Mouse (Mus musculus) kidney, embryonic 16.5 days (tissue): ENCODE data around the gene Lcmt2. TPM values are rescaled to one million over a fixed set of nuclear protein-coding genes. Genes with fewer than 3 reads are reported as not detected.
A peak's percentile ranks its signal among the peaks of the same experiment; 100 is the strongest.
"Not testable (repeated sequence)": the region's sequence is repeated elsewhere in the genome, so short reads cannot be mapped to it uniquely, and the experiment has no call there.

ENCODE experiments used
- ATAC-seq: fragments of 200-750 bp; cut with Nextera tagmentation; 2 replicates; pipeline ENCODE4 v1.8.0; 2017; ENCODE audit warnings: moderate TSS enrichment; ENCODE audit not compliant: low FRiP score, low TSS enrichment
- H3K27ac ChIP-seq: fragments of 300-500 bp; sonication (generic); 2 replicates; pipeline ENCODE4 v1.5.1; 2014; ENCODE audit warnings: low read length
- H3K27me3 ChIP-seq: fragments of 300-500 bp; sonication (generic); 2 replicates; pipeline ENCODE4 v1.6.1; 2014; ENCODE audit warnings: low read length, control low read depth, mixed read lengths; ENCODE audit not compliant: insufficient read depth
- H3K36me3 ChIP-seq: fragments of 300-500 bp; sonication (generic); 2 replicates; pipeline ENCODE4 v1.6.1; 2014; ENCODE audit warnings: low read length, control low read depth, mixed read lengths; ENCODE audit not compliant: insufficient read depth
- H3K4me1 ChIP-seq: fragments of 300-500 bp; sonication (generic); 2 replicates; pipeline ENCODE4 v1.6.1; 2014; ENCODE audit warnings: low read length, control low read depth, mixed read lengths; ENCODE audit not compliant: insufficient read depth
- H3K4me2 ChIP-seq: fragments of 300-500 bp; sonication (generic); replicated peaks from 2 replicates; pipeline ENCODE4 v1.6.1; 2014; ENCODE audit warnings: low read depth, low read length
- H3K4me3 ChIP-seq: fragments of 300-500 bp; sonication (generic); 2 replicates; pipeline ENCODE4 v1.5.1; 2014; ENCODE audit warnings: mild to moderate bottlenecking, low read length
- H3K9ac ChIP-seq: fragments of 300-500 bp; sonication (generic); replicated peaks from 2 replicates; pipeline ENCODE4 v1.6.1; 2014; ENCODE audit warnings: low read length
- H3K9me3 ChIP-seq: fragments of 300-500 bp; sonication (generic); 2 replicates; pipeline ENCODE4 v1.6.1; 2016; ENCODE audit warnings: low read length, control low read depth
- WGBS: fragments of 180-500 bp; shearing (Covaris S2); extraction: QIAGEN DNeasy Blood & Tissue Kit; methylation state at CpG from one replicate; pipeline ENCODE4 v1.1.7; 2014; 5-methylcytosine and 5-hydroxymethylcytosine counted together
- polyA plus RNA-seq: library from polyadenylated mRNA; unstranded; fragments of >200 nt; fragmentation: Nextera tagmentation; extraction: Ambion mirVana; gene quantifications from 2 replicates; pipeline ENCODE4 v1.2.1, GENCODE M21; 2015

The Lcmt2 gene
- polyA plus RNA-seq, 1 experiment from 2014 or later: 28.4 TPM

- not testable (repeated sequence) for H3K9me3 ChIP-seq, H3K4me2 ChIP-seq, H3K27ac ChIP-seq, H3K9ac ChIP-seq, H3K27me3 ChIP-seq, H3K4me1 ChIP-seq, H3K36me3 ChIP-seq, ATAC-seq, H3K4me3 ChIP-seq
- WGBS: 94% methylated on average over 5 of the region's 5 CpGs
Measured at GRCm38 (mm10) chr2:121126302-121126701, 14.2 kb downstream of the Lcmt2 start.

GRCm38 (mm10) chr2:121119260-121119659 lies 21.2 kb downstream of the Lcmt2 start:
- Histone ChIP-seq H3K4me1 (no peaks in the 10 kb centered on the region), H3K27me3 (peaks cover 3% of the 10 kb centered on the region; the same call in 1 of the 2 replicates), H3K9me3 (no peaks in the 10 kb centered on the region), H3K9ac (no peak overlapping the region), H3K36me3 (no peaks in the 10 kb centered on the region), H3K4me3 (no peak overlapping the region), H3K4me2 (no peak overlapping the region), H3K27ac (no peak overlapping the region)
- ATAC-seq: no peak
- WGBS: 85% methylated on average over 3 of the region's 3 CpGs

GRCm38 (mm10) chr2:121115418-121115817 lies 25.0 kb downstream of the Lcmt2 start:
- 63% methylated on average over 2 of the region's 2 CpGs for WGBS
- peak; percentile 51 for ATAC-seq
- Histone ChIP-seq H3K27ac (no peak overlapping the region; the same call in 1 of the 2 replicates), H3K9ac (no peak overlapping the region), H3K9me3 (no peaks in the 10 kb centered on the region), H3K4me1 (no peaks in the 10 kb centered on the region), H3K36me3 (no peaks in the 10 kb centered on the region), H3K4me3 (no peak overlapping the region), H3K27me3 (peaks cover 3% of the 10 kb centered on the region; the same call in 1 of the 2 replicates), H3K4me2 (no peak overlapping the region)

- no peaks in the 10 kb centered on the region for H3K36me3 ChIP-seq
- no peak within 1 kb of the TSS for H3K9ac ChIP-seq
- H3K9me3 ChIP-seq: no peaks in the 10 kb centered on the region
- H3K27ac ChIP-seq: no peak within 1 kb of the TSS
- H3K4me2 ChIP-seq: no peak within 1 kb of the TSS
- H3K27me3 ChIP-seq: no peaks in the 10 kb centered on the region
- H3K4me1 ChIP-seq: no peaks in the 10 kb centered on the region
- H3K4me3 ChIP-seq: no peak within 1 kb of the TSS
- no peak for ATAC-seq
- 84% methylated on average over 4 of the region's 4 CpGs for WGBS
Measured at GRCm38 (mm10) chr2:121109695-121110094, 30.8 kb downstream of the Lcmt2 start, which contains the start of gene Tgm7. Gene Tgm7 (minus strand): TSS chr2:121109795.

GRCm38 (mm10) chr2:121105940-121106339 lies 34.5 kb downstream of the Lcmt2 start:
- Histone ChIP-seq H3K27me3 (no peaks in the 10 kb centered on the region), H3K36me3 (no peaks in the 10 kb centered on the region), H3K27ac (no peak overlapping the region), H3K4me1 (no peaks in the 10 kb centered on the region), H3K4me2 (no peak overlapping the region), H3K9me3 (no peaks in the 10 kb centered on the region), H3K4me3 (no peak overlapping the region), H3K9ac (no peak overlapping the region)
- 0 out of 2 replicates have a peak, but pooled peaks have one; percentile 23 for ATAC-seq

GRCm38 (mm10) chr2:121102051-121102450 lies 38.4 kb downstream of the Lcmt2 start:
- Histone ChIP-seq H3K4me3 (no peak overlapping the region), H3K9me3 (no peaks in the 10 kb centered on the region), H3K9ac (no peak overlapping the region), H3K4me1 (no peaks in the 10 kb centered on the region), H3K4me2 (no peak overlapping the region), H3K36me3 (no peaks in the 10 kb centered on the region), H3K27me3 (no peaks in the 10 kb centered on the region), H3K27ac (no peak overlapping the region)
- WGBS: 20% methylated on average over 9 of the region's 9 CpGs
- peak; percentile 71 for ATAC-seq

- no peak overlapping the region for H3K4me3 ChIP-seq
- H3K4me2 ChIP-seq: no peak overlapping the region
- H3K9me3 ChIP-seq: no peaks in the 10 kb centered on the region
- 58% methylated on average over 4 of the region's 4 CpGs for WGBS
- H3K4me1 ChIP-seq: peaks cover 11% of the 10 kb centered on the region; the same call in 1 of the 2 replicates
- no peak for ATAC-seq
- H3K9ac ChIP-seq: no peak overlapping the region
- no peaks in the 10 kb centered on the region for H3K36me3 ChIP-seq
- no peak overlapping the region for H3K27ac ChIP-seq
- no peaks in the 10 kb centered on the region for H3K27me3 ChIP-seq
Measured at GRCm38 (mm10) chr2:121089751-121090150, 50.7 kb downstream of the Lcmt2 start.

GRCm38 (mm10) chr2:121088507-121088906 lies 51.9 kb downstream of the Lcmt2 start:
- ATAC-seq: no peak
- Histone ChIP-seq H3K36me3 (no peaks in the 10 kb centered on the region), H3K4me2 (no peak overlapping the region), H3K4me3 (no peak overlapping the region), H3K27ac (no peak overlapping the region), H3K9me3 (no peaks in the 10 kb centered on the region), H3K9ac (no peak overlapping the region), H3K27me3 (no peaks in the 10 kb centered on the region), H3K4me1 (peaks cover 11% of the 10 kb centered on the region; the same call in 1 of the 2 replicates)
- 93% methylated on average over 3 of the region's 3 CpGs for WGBS

GRCm38 (mm10) chr2:121085480-121086185 lies 54.8 kb downstream of the Lcmt2 start, which contains the start of gene Tgm5:
Gene Tgm5 (minus strand): TSS chr2:121085841.
- H3K9me3 ChIP-seq: no peaks in the 10 kb centered on the region
- no peaks in the 10 kb centered on the region for H3K27me3 ChIP-seq
- peak within 1 kb of the TSS; percentile 56 for H3K27ac ChIP-seq
- 30% methylated on average over 6 of the region's 6 CpGs for WGBS
- peaks cover 11% of the 10 kb centered on the region; the same call in 1 of the 2 replicates for H3K4me1 ChIP-seq
- H3K4me2 ChIP-seq: peak within 1 kb of the TSS; percentile 21; the same call in 1 of the 2 replicates
- H3K9ac ChIP-seq: 0 out of 2 replicates have a peak within 1 kb of the TSS, but pooled peaks have one; percentile 26
- no peak within 1 kb of the TSS for H3K4me3 ChIP-seq
- ATAC-seq: peak; percentile 54
- no peaks in the 10 kb centered on the region for H3K36me3 ChIP-seq

GRCm38 (mm10) chr2:121082626-121083025 lies 57.8 kb downstream of the Lcmt2 start:
- Histone ChIP-seq H3K27ac (no peak overlapping the region), H3K4me1 (peaks cover 11% of the 10 kb centered on the region; the same call in 1 of the 2 replicates), H3K9ac (no peak overlapping the region), H3K4me2 (no peak overlapping the region), H3K36me3 (no peaks in the 10 kb centered on the region), H3K9me3 (no peaks in the 10 kb centered on the region), H3K4me3 (no peak overlapping the region), H3K27me3 (no peaks in the 10 kb centered on the region)
- WGBS: 82% methylated on average over 1 of the region's 1 CpGs
- ATAC-seq: no peak
